Mouse (Mus musculus) heart, embryonic 13.5 days (tissue): ENCODE measurements at regions not wholly inside any gene's neighbourhood (a gene's known extent, or its start where the extent isn't known, plus 50 kb on each side); places are given as distances from the start of the nearest gene placed in this dataset.
A peak's percentile ranks its signal among the peaks of the same experiment; 100 is the strongest.

Experiments
- ATAC-seq: fragments of 200-750 bp; cut with Nextera tagmentation; 2 replicates; pipeline ENCODE4 v1.8.0; 2017; ENCODE audit warnings: moderate TSS enrichment; ENCODE audit not compliant: insufficient number of reproducible peaks, low FRiP score, low TSS enrichment; ENCODE audit errors: extremely low read depth
- H3K27ac ChIP-seq: fragments of 300-500 bp; sonication (generic); replicated peaks from 2 replicates; pipeline ENCODE4 v1.5.1; 2015; ENCODE audit warnings: moderate library complexity, mild to moderate bottlenecking, inconsistent platforms
- H3K27me3 ChIP-seq: fragments of 300-500 bp; sonication (generic); replicated peaks from 2 replicates; pipeline ENCODE4 v1.6.1; 2015; ENCODE audit warnings: mild to moderate bottlenecking, inconsistent platforms
- H3K36me3 ChIP-seq: fragments of 300-500 bp; sonication (generic); 2 replicates; pipeline ENCODE4 v1.6.1; 2015; ENCODE audit warnings: mild to moderate bottlenecking, inconsistent platforms
- H3K4me1 ChIP-seq: fragments of 300-500 bp; sonication (generic); 2 replicates; pipeline ENCODE4 v1.6.1; 2015; ENCODE audit warnings: inconsistent platforms
- H3K4me2 ChIP-seq: fragments of 300-500 bp; sonication (generic); 2 replicates; pipeline ENCODE4 v1.6.1; 2015; ENCODE audit warnings: inconsistent platforms, mild to moderate bottlenecking, moderate library complexity
- H3K4me3 ChIP-seq: fragments of 300-500 bp; sonication (generic); 2 replicates; pipeline ENCODE4 v1.5.1; 2015; ENCODE audit warnings: moderate library complexity, mild to moderate bottlenecking, inconsistent platforms
- H3K9ac ChIP-seq: fragments of 300-500 bp; sonication (generic); 2 replicates; pipeline ENCODE4 v1.6.1; 2015; ENCODE audit warnings: inconsistent platforms, mild to moderate bottlenecking, moderate library complexity
- H3K9me3 ChIP-seq: fragments of 300-500 bp; sonication (generic); 2 replicates; pipeline ENCODE4 v1.6.1; 2016; ENCODE audit warnings: inconsistent platforms
- WGBS: fragments of 180-500 bp; shearing (Covaris S2); methylation state at CpG from one replicate; pipeline ENCODE4 v1.1.7; 2015; ENCODE audit warnings: mixed read lengths; 5-methylcytosine and 5-hydroxymethylcytosine counted together

- Histone ChIP-seq H3K4me1 (no peaks in the 10 kb centered on the region), H3K4me2 (no peak overlapping the region), H3K36me3 (no peaks in the 10 kb centered on the region), H3K4me3 (no peak overlapping the region), H3K9me3 (no peaks in the 10 kb centered on the region), H3K9ac (no peak overlapping the region), H3K27me3 (no peaks in the 10 kb centered on the region), H3K27ac (no peak overlapping the region)
- WGBS = 69% methylated on average over 3 of the region's 3 CpGs
- ATAC-seq = no peak
These were observed 246.7 kb upstream of the Adam34 start for GRCm38 (mm10) chr8:43956500-43956899.

GRCm38 (mm10) chr8:43949224-43950021, 239.6 kb upstream of the Adam34 start:
- peaks cover 11% of the 10 kb centered on the region; the same call in 1 of the 2 replicates for H3K4me1 ChIP-seq
- H3K9me3 ChIP-seq = no peaks in the 10 kb centered on the region
- H3K36me3 ChIP-seq = no peaks in the 10 kb centered on the region
- 43% methylated on average over 9 of the region's 9 CpGs for WGBS
- no peak overlapping the region for H3K9ac ChIP-seq
- no peak overlapping the region for H3K27ac ChIP-seq
- peak overlapping the region; percentile 61 for H3K4me2 ChIP-seq
- peak overlapping the region; percentile 26; the same call in 1 of the 2 replicates for H3K4me3 ChIP-seq
- H3K27me3 ChIP-seq = no peaks in the 10 kb centered on the region
- ATAC-seq = no peak

GRCm38 (mm10) chr8:43948807-43949206, 239.0 kb upstream of the Adam34 start:
- ATAC-seq = no peak
- 3% methylated on average over 6 of the region's 6 CpGs for WGBS
- no peaks in the 10 kb centered on the region for H3K9me3 ChIP-seq

GRCm38 (mm10) chr8:43931727-43932126, 221.9 kb upstream of the Adam34 start:
- Histone ChIP-seq H3K36me3 (no peaks in the 10 kb centered on the region), H3K27me3 (no peaks in the 10 kb centered on the region), H3K4me2 (no peak overlapping the region), H3K27ac (no peak overlapping the region), H3K4me3 (no peak overlapping the region), H3K4me1 (no peaks in the 10 kb centered on the region), H3K9me3 (no peaks in the 10 kb centered on the region), H3K9ac (no peak overlapping the region)
- no peak for ATAC-seq

More at GRCm38 (mm10) chr8:43948807-43949206, 239.0 kb upstream of the Adam34 start:
- no peaks in the 10 kb centered on the region for H3K27me3 ChIP-seq
- peak overlapping the region; percentile 26; the same call in 1 of the 2 replicates for H3K4me3 ChIP-seq
- no peak overlapping the region for H3K27ac ChIP-seq
- no peak overlapping the region for H3K9ac ChIP-seq
- H3K36me3 ChIP-seq = no peaks in the 10 kb centered on the region
- H3K4me1 ChIP-seq = peaks cover 11% of the 10 kb centered on the region; the same call in 1 of the 2 replicates
- H3K4me2 ChIP-seq = peak overlapping the region; percentile 61

GRCm38 (mm10) chr8:43922982-43923381, 213.1 kb upstream of the Adam34 start:
- WGBS = 72% methylated on average over 3 of the region's 3 CpGs
- Histone ChIP-seq H3K4me2 (no peak overlapping the region), H3K4me3 (no peak overlapping the region), H3K27me3 (no peaks in the 10 kb centered on the region), H3K9ac (no peak overlapping the region), H3K4me1 (peaks cover 10% of the 10 kb centered on the region; the same call in 1 of the 2 replicates), H3K27ac (no peak overlapping the region), H3K36me3 (no peaks in the 10 kb centered on the region), H3K9me3 (no peaks in the 10 kb centered on the region)
- ATAC-seq = no peak

GRCm38 (mm10) chr8:43921263-43921662, 211.4 kb upstream of the Adam34 start:
- Histone ChIP-seq H3K4me3 (no peak overlapping the region), H3K27ac (no peak overlapping the region), H3K36me3 (no peaks in the 10 kb centered on the region), H3K4me1 (peaks cover 10% of the 10 kb centered on the region; the same call in 1 of the 2 replicates), H3K4me2 (no peak overlapping the region), H3K9ac (no peak overlapping the region), H3K9me3 (no peaks in the 10 kb centered on the region), H3K27me3 (no peaks in the 10 kb centered on the region)
- WGBS = 48% methylated on average over 7 of the region's 7 CpGs
- ATAC-seq = no peak

- H3K9ac ChIP-seq = no peak overlapping the region
- H3K9me3 ChIP-seq = no peaks in the 10 kb centered on the region
- H3K36me3 ChIP-seq = no peaks in the 10 kb centered on the region
- H3K27ac ChIP-seq = no peak overlapping the region
- 42% methylated on average over 3 of the region's 3 CpGs for WGBS
- no peak for ATAC-seq
- H3K4me3 ChIP-seq = no peak overlapping the region
- H3K27me3 ChIP-seq = no peaks in the 10 kb centered on the region
- H3K4me2 ChIP-seq = no peak overlapping the region
- no peaks in the 10 kb centered on the region for H3K4me1 ChIP-seq
These were observed 196.3 kb upstream of the Adam34 start for GRCm38 (mm10) chr8:43906119-43906518.

- Histone ChIP-seq H3K4me2 (no peak overlapping the region), H3K9me3 (no peaks in the 10 kb centered on the region), H3K4me1 (no peaks in the 10 kb centered on the region), H3K27me3 (no peaks in the 10 kb centered on the region), H3K9ac (no peak overlapping the region), H3K36me3 (no peaks in the 10 kb centered on the region), H3K4me3 (no peak overlapping the region), H3K27ac (no peak overlapping the region)
- no peak for ATAC-seq
These were observed 185.3 kb upstream of the Adam34 start for GRCm38 (mm10) chr8:43895171-43895570.

- H3K9ac ChIP-seq = no peak overlapping the region
- H3K27ac ChIP-seq = no peak overlapping the region
- H3K27me3 ChIP-seq = no peaks in the 10 kb centered on the region
- no peaks in the 10 kb centered on the region for H3K4me1 ChIP-seq
- no peak overlapping the region for H3K4me3 ChIP-seq
- 78% methylated on average over 3 of the region's 3 CpGs for WGBS
- no peaks in the 10 kb centered on the region for H3K9me3 ChIP-seq
- no peaks in the 10 kb centered on the region for H3K36me3 ChIP-seq
- no peak overlapping the region for H3K4me2 ChIP-seq
- no peak for ATAC-seq
These were observed 144.2 kb upstream of the Adam34 start for GRCm38 (mm10) chr8:43853820-43854590.
